Mouse (Mus musculus): ENCODE data around the gene Galnt6. TPM values are rescaled to one million over a fixed set of nuclear protein-coding genes. Genes with fewer than 3 reads are reported as not detected.
A peak's percentile ranks its signal among the peaks of the same experiment; 100 is the strongest.

Gene Galnt6
- polyA plus RNA-seq, 1 experiment from 2014 or later = 0.27 TPM

DNA sequence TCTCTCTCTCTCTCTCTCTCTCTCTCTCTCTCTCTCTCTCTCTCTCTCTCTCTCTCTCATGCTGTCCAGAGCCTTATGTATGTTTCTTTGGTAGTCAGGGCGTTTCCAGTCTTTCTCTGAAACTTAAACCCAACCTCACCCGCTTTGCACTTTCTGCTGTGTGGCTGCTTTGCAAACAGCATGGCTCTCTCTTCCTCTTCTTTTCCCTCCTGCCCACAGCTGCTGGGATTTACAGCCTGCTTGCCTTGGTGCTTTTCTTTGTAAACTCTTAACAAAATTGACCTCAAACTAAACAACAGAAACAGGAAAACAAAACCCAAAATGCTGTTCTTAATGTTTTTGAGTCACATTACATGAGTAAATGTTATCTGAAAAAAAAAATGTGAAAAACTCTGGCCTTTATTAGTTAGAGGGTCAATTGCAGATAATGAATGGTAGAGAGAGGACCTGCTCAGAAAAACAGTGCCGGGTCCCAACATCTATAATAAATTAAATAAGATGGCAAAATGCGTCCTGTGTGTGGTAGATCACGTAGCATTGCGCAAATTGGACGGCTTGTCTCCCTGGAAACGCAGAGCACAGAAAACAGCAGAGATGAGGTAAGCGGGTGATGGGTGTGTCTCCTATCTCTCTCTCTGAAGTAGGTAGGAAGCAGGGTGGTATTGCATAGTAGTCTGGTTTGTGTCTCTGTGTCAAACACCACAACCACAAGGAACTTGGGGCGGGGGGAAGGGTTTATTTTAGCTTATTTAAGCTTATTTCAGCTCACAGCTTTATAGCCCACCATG lies 20.8 kb upstream of the Galnt6 start:
- Histone ChIP-seq H3K9ac (replicated peaks) (no peak overlapping the region), H3K4me1 (peaks cover 16% of the 10 kb centered on the region), H3K4me3 (no peak overlapping the region), H3K4me2 (replicated peaks) (no peak overlapping the region), H3K36me3 (no peaks in the 10 kb centered on the region), H3K9me3 (no peaks in the 10 kb centered on the region), H3K27ac (replicated peaks) (no peak overlapping the region), H3K27me3 (no peaks in the 10 kb centered on the region)
- WGBS = 76% methylated on average over 10 of the region's 10 CpGs
- ATAC-seq (replicated peaks) = no peak

DNA sequence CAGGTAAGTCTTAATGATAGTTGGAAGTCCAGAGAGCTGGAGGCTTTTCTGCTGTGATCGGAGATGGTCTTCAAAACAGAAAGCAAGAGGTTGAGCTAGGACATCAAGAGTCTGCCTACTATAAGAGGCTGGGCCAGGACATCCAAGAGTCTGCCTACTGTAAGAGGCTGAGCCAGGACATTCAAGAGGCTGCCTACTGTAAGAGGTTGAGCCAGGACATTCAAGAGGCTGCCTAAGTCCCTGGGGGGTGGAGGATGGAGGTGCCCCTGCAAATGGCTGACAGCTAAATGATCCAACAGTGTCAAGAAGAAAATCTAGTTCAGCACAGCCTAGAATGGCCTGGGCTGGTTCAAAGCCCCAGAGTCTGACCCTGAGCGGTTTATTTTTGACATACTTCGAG lies 19.4 kb upstream of the Galnt6 start:
- no peak for ATAC-seq (replicated peaks)
- Histone ChIP-seq H3K4me1 (peaks cover 12% of the 10 kb centered on the region), H3K36me3 (no peaks in the 10 kb centered on the region), H3K27me3 (no peaks in the 10 kb centered on the region), H3K4me2 (replicated peaks) (no peak overlapping the region), H3K9me3 (no peaks in the 10 kb centered on the region), H3K9ac (replicated peaks) (no peak overlapping the region), H3K27ac (replicated peaks) (no peak overlapping the region), H3K4me3 (no peak overlapping the region)
- WGBS = 94% methylated on average over 3 of the region's 3 CpGs

DNA sequence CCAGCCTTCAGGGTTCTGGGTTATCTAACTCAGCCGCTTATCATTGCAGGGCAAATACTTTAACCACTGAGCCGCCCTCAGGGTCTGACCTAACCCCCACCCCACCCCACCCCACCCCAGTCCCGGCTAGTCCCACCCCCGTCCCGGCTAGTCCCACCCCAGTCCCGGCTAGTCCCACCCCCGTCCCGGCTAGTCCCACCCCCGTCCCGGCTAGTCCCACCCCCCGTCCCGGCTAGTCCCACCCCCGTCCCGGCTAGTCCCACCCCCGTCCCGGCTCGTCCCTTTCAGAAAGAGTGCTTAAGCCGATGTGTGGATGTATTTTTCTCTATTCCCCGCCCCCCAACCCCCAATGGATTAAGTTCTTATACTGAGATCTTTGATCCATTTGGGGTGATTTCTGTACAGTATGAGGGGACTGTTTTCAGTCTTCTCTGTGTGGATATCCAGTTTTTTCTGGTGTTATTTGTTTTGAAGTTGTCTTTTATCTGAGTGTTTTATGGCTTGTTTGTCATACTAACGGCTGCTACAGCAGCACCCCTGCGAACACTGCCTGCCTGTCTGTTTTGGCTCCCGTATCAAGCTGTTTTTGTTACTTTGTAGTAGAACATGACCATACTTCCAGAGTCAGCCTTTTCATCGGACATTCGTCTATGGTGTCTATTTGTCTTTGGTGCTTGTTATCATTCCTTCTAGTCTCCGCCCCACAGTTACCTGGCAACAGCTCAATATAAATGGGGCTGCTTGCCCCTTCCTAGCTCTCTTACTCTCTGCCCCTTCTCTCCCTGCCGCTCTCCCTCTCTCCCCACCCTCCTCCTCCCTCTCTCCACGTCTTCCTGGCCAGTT lies 18.2 kb upstream of the Galnt6 start:
- ATAC-seq (replicated peaks) = no peak
- Histone ChIP-seq H3K27ac (replicated peaks) (0 out of 2 replicates have a peak overlapping the region, but pooled peaks have one; percentile 4), H3K9ac (replicated peaks) (no peak overlapping the region)

DNA sequence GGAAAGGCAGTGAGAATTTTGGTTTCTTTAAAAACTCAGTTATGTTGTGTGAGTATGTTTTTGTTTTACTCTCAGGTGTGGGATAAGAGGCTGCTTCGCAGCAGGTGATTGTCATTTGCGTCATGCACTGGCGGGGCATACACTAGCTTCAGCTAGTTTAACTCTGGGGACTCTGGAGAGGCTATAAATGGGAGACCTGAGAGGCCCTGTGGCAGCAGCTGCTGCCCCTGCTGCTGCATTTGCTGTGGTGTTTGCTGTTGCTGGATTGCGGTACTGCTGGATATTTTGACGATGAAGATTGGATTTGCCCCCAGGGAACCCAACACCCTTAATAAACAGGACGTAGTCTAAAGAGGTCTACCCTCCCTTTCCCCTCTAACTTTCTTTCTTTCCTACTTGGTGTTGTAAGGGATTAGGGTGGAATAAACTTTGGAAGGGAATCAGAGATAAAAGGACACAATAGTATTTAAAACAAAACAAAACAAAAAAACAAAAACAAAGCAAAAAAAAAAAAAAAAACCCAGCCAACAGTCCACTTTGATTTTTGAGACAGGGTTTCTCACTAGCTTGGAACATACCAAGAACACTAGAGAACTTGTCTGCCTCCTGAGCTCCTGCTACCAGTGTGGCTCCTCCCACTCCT lies 17.4 kb upstream of the Galnt6 start:
- H3K9ac ChIP-seq (replicated peaks) = no peak overlapping the region
- peaks cover 12% of the 10 kb centered on the region for H3K4me1 ChIP-seq
- H3K4me2 ChIP-seq (replicated peaks) = peak overlapping the region; percentile 43
- no peaks in the 10 kb centered on the region for H3K9me3 ChIP-seq
- H3K27me3 ChIP-seq = no peaks in the 10 kb centered on the region
- H3K27ac ChIP-seq (replicated peaks) = no peak overlapping the region
- no peaks in the 10 kb centered on the region for H3K36me3 ChIP-seq
- no peak for ATAC-seq (replicated peaks)
- peak overlapping the region; percentile 29 for H3K4me3 ChIP-seq
- WGBS = 40% methylated on average over 6 of the region's 6 CpGs

More for the DNA sequence above, 18.2 kb upstream of the Galnt6 start:
- peak overlapping the region; percentile 29 for H3K4me3 ChIP-seq
- H3K27me3 ChIP-seq = no peaks in the 10 kb centered on the region
- peaks cover 12% of the 10 kb centered on the region for H3K4me1 ChIP-seq
- peak overlapping the region; percentile 43 for H3K4me2 ChIP-seq (replicated peaks)
- H3K9me3 ChIP-seq = no peaks in the 10 kb centered on the region
- WGBS = 3% methylated on average over 22 of the region's 27 CpGs
- H3K36me3 ChIP-seq = no peaks in the 10 kb centered on the region

DNA sequence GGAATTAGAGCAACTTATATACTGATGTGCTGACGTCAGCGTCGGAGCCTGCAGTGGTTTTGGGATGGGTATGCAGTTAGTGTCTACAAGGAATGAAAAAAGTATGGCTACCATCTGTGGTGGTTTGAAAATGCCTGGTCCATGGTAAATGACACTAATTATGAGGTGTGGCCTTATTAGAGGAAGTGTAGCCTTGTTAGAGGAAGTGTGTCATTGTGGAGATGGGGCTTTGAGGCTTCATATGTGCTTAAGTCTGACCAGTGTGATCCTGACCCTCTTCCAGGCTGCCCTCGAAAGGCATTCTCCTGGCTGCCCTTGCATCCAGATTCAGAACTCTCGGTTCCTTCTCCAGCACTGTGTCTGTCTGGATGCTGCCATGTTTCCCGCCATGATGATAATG lies 14.1 kb upstream of the Galnt6 start:
- ATAC-seq (replicated peaks) = no peak
- no peak overlapping the region for H3K4me2 ChIP-seq (replicated peaks)
- no peaks in the 10 kb centered on the region for H3K27me3 ChIP-seq
- no peak overlapping the region for H3K9ac ChIP-seq (replicated peaks)
- no peaks in the 10 kb centered on the region for H3K9me3 ChIP-seq
- WGBS = 92% methylated on average over 6 of the region's 6 CpGs
- H3K4me3 ChIP-seq = no peak overlapping the region
- peaks cover 12% of the 10 kb centered on the region for H3K4me1 ChIP-seq
- no peaks in the 10 kb centered on the region for H3K36me3 ChIP-seq
- no peak overlapping the region for H3K27ac ChIP-seq (replicated peaks)

DNA sequence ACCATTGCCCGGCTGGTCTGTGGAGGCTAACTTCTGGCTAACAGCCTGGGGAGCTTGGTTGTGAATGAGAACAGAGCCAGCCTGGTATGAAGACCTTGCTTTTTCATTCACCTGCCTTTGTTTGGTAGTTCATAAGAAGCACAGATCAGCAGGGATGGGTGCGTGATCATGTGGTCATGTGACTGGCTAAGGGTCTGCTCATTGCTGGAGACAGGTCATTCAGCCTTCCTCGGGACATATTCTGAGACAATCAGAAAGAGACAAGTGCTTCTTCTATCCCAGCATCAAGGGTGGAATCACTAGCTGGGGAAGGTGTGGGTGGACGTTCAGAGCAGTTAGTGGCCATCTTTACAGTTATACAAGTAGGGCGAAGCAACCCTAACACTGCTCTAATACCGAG lies 10.3 kb upstream of the Galnt6 start:
- Histone ChIP-seq H3K27ac (replicated peaks) (no peak overlapping the region), H3K9ac (replicated peaks) (no peak overlapping the region), H3K4me2 (replicated peaks) (no peak overlapping the region), H3K36me3 (no peaks in the 10 kb centered on the region), H3K9me3 (no peaks in the 10 kb centered on the region), H3K4me1 (no peaks in the 10 kb centered on the region), H3K4me3 (no peak overlapping the region), H3K27me3 (no peaks in the 10 kb centered on the region)
- no peak for ATAC-seq (replicated peaks)
- 86% methylated on average over 6 of the region's 6 CpGs for WGBS

DNA sequence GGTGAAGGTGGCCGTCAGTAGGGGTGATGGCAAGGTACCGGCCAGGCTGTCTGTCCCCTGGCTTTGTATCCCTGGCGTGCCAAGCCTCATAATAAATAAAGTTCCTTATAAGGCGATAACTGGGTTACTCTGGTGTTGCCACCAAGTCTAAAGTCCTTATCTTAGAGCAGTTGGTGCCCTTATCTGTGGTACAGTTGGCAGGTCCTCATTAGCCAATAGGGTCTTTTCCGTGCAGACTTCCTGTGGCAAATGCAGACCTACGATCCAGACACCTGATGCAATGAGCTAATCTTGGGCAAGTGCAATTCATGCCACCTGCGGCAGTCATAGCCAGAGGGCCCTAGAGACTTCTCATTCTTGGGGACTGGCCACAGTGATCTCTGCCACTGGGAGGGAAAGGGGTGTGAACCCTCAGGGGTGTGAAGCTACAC lies 9.2 kb upstream of the Galnt6 start:
- no peak for ATAC-seq (replicated peaks)
- Histone ChIP-seq H3K9ac (replicated peaks) (no peak overlapping the region), H3K4me3 (no peak overlapping the region), H3K27ac (replicated peaks) (no peak overlapping the region), H3K27me3 (no peaks in the 10 kb centered on the region), H3K36me3 (no peaks in the 10 kb centered on the region), H3K9me3 (no peaks in the 10 kb centered on the region), H3K4me1 (no peaks in the 10 kb centered on the region), H3K4me2 (replicated peaks) (no peak overlapping the region)
- WGBS = 90% methylated on average over 7 of the region's 7 CpGs

DNA sequence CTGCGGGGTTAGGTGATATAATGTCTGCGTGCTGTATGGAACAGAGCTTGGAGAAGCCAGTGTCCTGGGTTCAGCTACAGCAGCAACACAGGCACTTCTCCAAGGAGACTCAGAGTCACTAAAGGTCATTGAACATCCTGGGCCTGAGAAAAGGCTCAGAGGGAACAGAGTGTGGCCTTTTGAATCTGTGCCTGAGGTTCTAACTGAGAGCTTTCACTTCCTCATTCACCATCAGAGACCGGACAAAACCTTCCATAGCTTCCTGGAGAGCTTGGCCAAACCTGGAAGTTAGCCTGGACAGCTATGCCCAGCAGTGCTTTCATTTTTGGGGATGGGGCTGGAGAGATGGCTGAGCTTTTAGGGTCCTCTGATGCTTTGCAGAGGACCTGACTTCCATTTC lies 8.5 kb upstream of the Galnt6 start:
- no peaks in the 10 kb centered on the region for H3K4me1 ChIP-seq
- H3K27me3 ChIP-seq = no peaks in the 10 kb centered on the region
- H3K27ac ChIP-seq (replicated peaks) = no peak overlapping the region
- no peak overlapping the region for H3K4me2 ChIP-seq (replicated peaks)
- 89% methylated on average over 3 of the region's 3 CpGs for WGBS
- no peaks in the 10 kb centered on the region for H3K9me3 ChIP-seq
- no peak overlapping the region for H3K4me3 ChIP-seq
- no peak overlapping the region for H3K9ac ChIP-seq (replicated peaks)
- no peak for ATAC-seq (replicated peaks)
- H3K36me3 ChIP-seq = no peaks in the 10 kb centered on the region

DNA sequence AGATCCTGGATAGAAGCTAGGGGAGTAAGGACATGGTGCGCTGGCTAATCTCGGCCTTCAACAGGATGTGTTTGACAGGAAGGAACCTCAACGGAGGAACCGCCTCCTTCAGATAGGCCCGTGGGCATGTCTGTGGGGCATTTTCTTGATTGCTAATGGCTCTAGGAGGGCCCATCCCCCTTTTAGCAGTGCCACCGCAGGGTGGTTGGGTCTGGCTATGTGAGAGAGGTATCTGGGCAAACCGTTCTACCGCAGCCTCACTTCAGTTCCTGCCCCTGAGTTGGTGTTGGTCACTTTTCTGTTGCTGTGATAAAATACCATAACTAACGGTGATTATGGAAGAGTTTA lies 6.8 kb upstream of the Galnt6 start:
- Histone ChIP-seq H3K4me3 (no peak overlapping the region), H3K27me3 (peaks cover 8% of the 10 kb centered on the region; the same call in 1 of the 2 replicates), H3K9ac (replicated peaks) (no peak overlapping the region), H3K27ac (replicated peaks) (no peak overlapping the region), H3K4me2 (replicated peaks) (no peak overlapping the region), H3K4me1 (no peaks in the 10 kb centered on the region), H3K36me3 (no peaks in the 10 kb centered on the region), H3K9me3 (no peaks in the 10 kb centered on the region)
- no peak for ATAC-seq (replicated peaks)
- 85% methylated on average over 9 of the region's 9 CpGs for WGBS

DNA sequence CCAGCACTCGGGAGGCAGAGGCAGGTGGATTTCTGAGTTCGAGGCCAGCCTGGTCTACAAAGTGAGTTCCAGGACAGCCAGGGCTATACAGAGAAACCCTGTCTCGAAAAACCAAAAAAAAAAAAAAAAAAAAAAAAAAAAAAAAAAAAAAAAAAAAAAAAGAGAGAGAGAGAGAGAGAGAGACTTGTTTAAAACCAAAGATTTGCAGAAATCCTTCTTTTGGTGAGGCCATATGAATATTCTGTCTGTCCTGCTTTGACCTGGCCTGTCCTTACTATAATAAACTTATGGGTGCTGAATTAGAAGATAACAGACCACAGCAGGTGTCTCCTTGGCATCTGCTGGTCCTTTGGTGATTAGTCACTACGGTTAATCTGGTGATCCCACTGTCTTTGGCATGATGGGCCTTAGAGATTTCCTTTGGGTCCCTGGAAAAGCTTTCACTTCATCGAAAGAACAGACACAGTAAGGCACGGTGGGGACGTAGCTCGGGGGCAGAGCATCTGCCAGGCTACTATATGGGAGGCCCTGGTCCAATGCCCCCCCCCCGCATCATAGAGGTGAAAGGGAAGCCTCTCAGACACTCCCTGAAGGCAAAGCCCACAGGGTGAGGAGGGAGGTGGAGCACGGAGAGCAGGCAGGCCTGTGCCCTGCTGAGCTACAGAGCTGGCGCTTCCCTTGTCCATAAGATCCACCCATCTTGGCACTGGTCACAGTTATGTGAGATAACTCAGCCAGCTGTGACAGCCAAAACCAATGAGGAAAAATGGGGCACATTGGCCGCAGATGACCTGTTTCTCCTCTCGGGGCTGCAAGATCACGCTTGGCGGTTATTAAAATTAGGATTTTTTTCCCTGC lies 6.1 kb upstream of the Galnt6 start:
- no peak for ATAC-seq (replicated peaks)
- H3K36me3 ChIP-seq = no peaks in the 10 kb centered on the region
- H3K9me3 ChIP-seq = no peaks in the 10 kb centered on the region
- 88% methylated on average over 14 of the region's 15 CpGs for WGBS
- H3K4me2 ChIP-seq (replicated peaks) = no peak overlapping the region
- H3K27ac ChIP-seq (replicated peaks) = no peak overlapping the region
- no peak overlapping the region for H3K9ac ChIP-seq (replicated peaks)
- peaks cover 12% of the 10 kb centered on the region; the same call in 1 of the 2 replicates for H3K27me3 ChIP-seq
- H3K4me1 ChIP-seq = no peaks in the 10 kb centered on the region
- H3K4me3 ChIP-seq = no peak overlapping the region

DNA sequence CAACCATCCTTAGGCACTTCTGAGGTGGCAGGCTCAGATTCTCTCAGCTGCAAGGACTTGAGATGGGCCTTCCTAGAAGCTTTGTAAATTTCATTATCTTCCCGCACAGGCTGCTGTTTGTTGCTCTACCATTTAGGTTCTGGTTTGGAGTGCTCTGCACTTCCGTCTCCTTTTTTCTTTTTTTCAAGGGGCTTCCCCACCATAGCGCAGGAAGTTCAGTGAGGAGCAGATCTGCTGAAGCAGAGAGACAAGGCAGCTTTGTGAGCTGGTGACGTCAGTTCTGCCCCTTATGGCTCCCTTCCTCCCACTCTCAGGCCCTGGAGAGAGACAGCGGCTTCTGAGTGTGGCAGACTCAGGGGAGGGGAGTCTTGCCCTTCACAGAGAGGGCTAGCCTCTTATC lies 3.4 kb upstream of the Galnt6 start:
- WGBS = 37% methylated on average over 5 of the region's 5 CpGs
- Histone ChIP-seq H3K36me3 (no peaks in the 10 kb centered on the region), H3K9ac (replicated peaks) (no peak overlapping the region), H3K27me3 (peaks cover 38% of the 10 kb centered on the region), H3K4me3 (no peak overlapping the region), H3K4me2 (replicated peaks) (no peak overlapping the region), H3K4me1 (peaks cover 11% of the 10 kb centered on the region), H3K27ac (replicated peaks) (no peak overlapping the region), H3K9me3 (no peaks in the 10 kb centered on the region)
- no peak for ATAC-seq (replicated peaks)

Data from forebrain, embryonic 15.5 days (tissue).